Mouse (Mus musculus): ENCODE measurements around the gene Fkbpl.

DNA sequence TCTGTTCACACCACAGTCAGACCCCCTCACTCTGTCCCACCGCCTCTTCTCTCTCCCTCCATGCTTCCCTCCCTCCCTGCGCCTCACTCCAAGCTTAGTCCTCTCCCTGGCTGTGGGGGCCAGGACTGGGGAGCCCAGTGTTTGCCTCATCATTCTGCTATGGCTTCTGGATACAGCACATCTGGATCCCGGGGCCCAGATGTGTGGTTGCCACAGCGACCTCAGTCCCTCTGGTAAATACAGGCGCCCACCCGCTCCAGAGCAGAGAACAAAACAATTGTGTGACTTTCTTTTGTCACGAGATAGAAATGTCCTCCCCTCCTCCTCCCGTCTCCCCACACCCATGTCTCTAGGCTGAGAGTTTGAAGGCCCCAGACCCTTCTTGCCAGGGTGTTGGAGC lies 12.1 kb downstream of the Fkbpl start:
- TF ChIP-seq POLR2A (IDR thresholded peaks at IDR 0.05; ENCODE audit: borderline replicate concordance, insufficient read depth, low read length) (no peak), CTCF (IDR thresholded peaks at IDR 0.05; ENCODE audit: borderline replicate concordance, insufficient read depth, low read depth, low read length) (no peak)
